Mouse (Mus musculus) embryo, embryonic 10.5 days (tissue): Measurements from ENCODE around the gene Nynrin.

Source experiments
- DNase-seq: peaks from one replicate; pipeline ENCODE4 v3.0.0-alpha.2; 2015; ENCODE audit warnings: low spot score

Gene Nynrin

GRCm38 (mm10) chr14:55840853-55841366 lies 12.9 kb upstream of the Nynrin start:
- DNase-seq = no peak

- DNase-seq = no peak
Measured at GRCm38 (mm10) chr14:55842794-55843193, 11.0 kb upstream of the Nynrin start.

GRCm38 (mm10) chr14:55845506-55846294 lies 8.1 kb upstream of the Nynrin start:
- DNase-seq = no peak

GRCm38 (mm10) chr14:55850885-55851284 lies 2.9 kb upstream of the Nynrin start:
- no peak for DNase-seq

GRCm38 (mm10) chr14:55852646-55853551 lies 911 bp upstream of the Nynrin start:
- DNase-seq = peak; percentile 86

- peak; percentile 52 for DNase-seq
Measured at GRCm38 (mm10) chr14:55854406-55855100, 743 bp downstream of the Nynrin start.

GRCm38 (mm10) chr14:55855101-55855561 lies 1.3 kb downstream of the Nynrin start:
- DNase-seq = peak; percentile 85

- DNase-seq = no peak
Measured at GRCm38 (mm10) chr14:55857588-55857987, 3.8 kb downstream of the Nynrin start.

GRCm38 (mm10) chr14:55862186-55862585 lies 8.4 kb downstream of the Nynrin start:
- no peak for DNase-seq

GRCm38 (mm10) chr14:55862970-55863369 lies 9.2 kb downstream of the Nynrin start:
- DNase-seq = no peak

GRCm38 (mm10) chr14:55863773-55864172 lies 10.0 kb downstream of the Nynrin start:
- peak; percentile 89 for DNase-seq

- peak; percentile 88 for DNase-seq
Measured at GRCm38 (mm10) chr14:55866962-55867361, 13.2 kb downstream of the Nynrin start.

- no peak for DNase-seq
Measured at GRCm38 (mm10) chr14:55868230-55869026, 14.6 kb downstream of the Nynrin start.

GRCm38 (mm10) chr14:55869538-55869937 lies 15.7 kb downstream of the Nynrin start:
- no peak for DNase-seq

GRCm38 (mm10) chr14:55872039-55872438 lies 18.2 kb downstream of the Nynrin start:
- no peak for DNase-seq

- no peak for DNase-seq
Measured at GRCm38 (mm10) chr14:55872551-55872950, 18.7 kb downstream of the Nynrin start.

- no peak for DNase-seq
Measured at GRCm38 (mm10) chr14:55873242-55873713, 19.5 kb downstream of the Nynrin start.

GRCm38 (mm10) chr14:55873714-55874683 lies 20.2 kb downstream of the Nynrin start:
- DNase-seq = peak; percentile 90

- DNase-seq = peak; percentile 55
Measured at GRCm38 (mm10) chr14:55877469-55878315, 23.9 kb downstream of the Nynrin start.
